Mouse (Mus musculus): ENCODE measurements at regions not wholly inside any gene's neighbourhood (a gene's known extent, or its start where the extent isn't known, plus 50 kb on each side); places are given as distances from the start of the nearest gene placed in this dataset.

GRCm38 (mm10) chr13:6802243-6803157, 153.9 kb upstream of the Pfkp start:
- Histone ChIP-seq H3K4me3 (replicated peaks; ENCODE audit: extremely low read depth, low read depth, low read length) (no peak overlapping the region), H3K4me1 (ENCODE audit: control insufficient read depth, insufficient read depth, low read length) (no peaks in the 10 kb centered on the region)
- DNase-seq, result no peak
- TF ChIP-seq POLR2A (IDR thresholded peaks at IDR 0.05; ENCODE audit: borderline replicate concordance, extremely low read depth, low read depth, low read length) (no peak), CTCF (IDR thresholded peaks at IDR 0.05; ENCODE audit: insufficient read depth, low read length) (no peak)
- WGBS, result 66% methylated on average over 5 of the region's 5 CpGs

- TF ChIP-seq CTCF (IDR thresholded peaks at IDR 0.05; ENCODE audit: insufficient read depth, low read length) (no peak), POLR2A (IDR thresholded peaks at IDR 0.05; ENCODE audit: borderline replicate concordance, extremely low read depth, low read depth, low read length) (no peak)
- H3K4me1 ChIP-seq (ENCODE audit: control insufficient read depth, insufficient read depth, low read length), result no peaks in the 10 kb centered on the region
- 74% methylated on average over 6 of the region's 6 CpGs for WGBS
Observed at GRCm38 (mm10) chr13:6767936-6768588, 119.5 kb upstream of the Pfkp start.

DNA sequence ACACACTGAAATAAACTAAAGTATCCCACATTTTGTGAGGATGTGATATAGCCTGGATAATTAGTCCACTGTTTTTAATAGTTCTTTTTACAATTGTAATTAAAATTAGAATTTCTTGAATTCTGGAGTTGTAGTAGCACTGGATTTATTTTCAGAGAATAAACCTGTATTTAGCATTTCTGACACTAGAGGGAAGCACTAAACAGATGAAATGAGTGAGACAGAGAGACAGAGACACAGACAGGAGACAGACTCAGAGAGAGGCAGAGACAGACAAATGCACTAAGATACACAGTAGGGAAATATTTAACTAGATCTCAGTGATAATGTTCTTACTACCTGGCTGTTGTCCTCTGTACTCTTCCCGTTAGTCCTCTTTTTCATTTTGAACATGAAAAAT, 108.6 kb upstream of the Pfkp start:
- Histone ChIP-seq H3K4me3 (replicated peaks; ENCODE audit: extremely low read depth, low read depth, low read length) (no peak overlapping the region), H3K4me1 (ENCODE audit: control insufficient read depth, insufficient read depth, low read length) (no peaks in the 10 kb centered on the region)
- no peak for TF ChIP-seq POLR2A (IDR thresholded peaks at IDR 0.05; ENCODE audit: borderline replicate concordance, extremely low read depth, low read depth, low read length)
- no peak for TF ChIP-seq CTCF (IDR thresholded peaks at IDR 0.05; ENCODE audit: insufficient read depth, low read length)
- no peak for DNase-seq
- WGBS, result 92% methylated on average over 1 of the region's 1 CpGs

More at GRCm38 (mm10) chr13:6767936-6768588, 119.5 kb upstream of the Pfkp start:
- no peak overlapping the region for H3K4me3 ChIP-seq (replicated peaks; ENCODE audit: extremely low read depth, low read depth, low read length)
- no peak for DNase-seq

GRCm38 (mm10) chr13:6751599-6751998, 103.0 kb upstream of the Pfkp start:
- TF ChIP-seq CTCF (IDR thresholded peaks at IDR 0.05; ENCODE audit: insufficient read depth, low read length), result no peak
- TF ChIP-seq POLR2A (IDR thresholded peaks at IDR 0.05; ENCODE audit: borderline replicate concordance, extremely low read depth, low read depth, low read length), result no peak
- Histone ChIP-seq H3K4me3 (replicated peaks; ENCODE audit: extremely low read depth, low read depth, low read length) (no peak overlapping the region), H3K4me1 (ENCODE audit: control insufficient read depth, insufficient read depth, low read length) (no peaks in the 10 kb centered on the region)
- DNase-seq, result no peak
- 77% methylated on average over 5 of the region's 5 CpGs for WGBS

GRCm38 (mm10) chr13:6751149-6751548, 102.6 kb upstream of the Pfkp start:
- no peak overlapping the region for H3K4me3 ChIP-seq (replicated peaks; ENCODE audit: extremely low read depth, low read depth, low read length)
- no peak for DNase-seq
- WGBS, result 50% methylated on average over 1 of the region's 1 CpGs
- TF ChIP-seq POLR2A (IDR thresholded peaks at IDR 0.05; ENCODE audit: borderline replicate concordance, extremely low read depth, low read depth, low read length) (no peak), CTCF (IDR thresholded peaks at IDR 0.05; ENCODE audit: insufficient read depth, low read length) (no peak)
- H3K4me1 ChIP-seq (ENCODE audit: control insufficient read depth, insufficient read depth, low read length), result no peaks in the 10 kb centered on the region

DNA sequence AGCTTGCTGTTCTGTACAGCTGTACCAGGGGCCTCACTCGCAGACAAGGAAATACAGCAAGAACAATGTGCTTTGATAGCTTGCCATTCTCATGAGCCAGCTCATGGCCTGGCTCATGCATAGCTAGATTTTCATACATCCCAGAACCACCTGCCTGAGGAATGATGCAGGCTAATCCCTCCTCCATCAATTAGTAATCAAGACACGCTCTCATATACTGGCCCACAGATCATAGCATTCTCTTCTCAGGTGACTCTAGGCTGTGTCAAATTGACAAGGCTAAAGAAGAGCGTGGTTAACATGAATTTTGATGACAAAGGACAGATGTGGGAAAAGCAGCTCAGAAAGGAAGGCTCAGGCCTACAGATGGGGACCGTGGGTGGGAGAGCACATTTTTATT, 93.3 kb upstream of the Pfkp start:
- TF ChIP-seq CTCF (IDR thresholded peaks at IDR 0.05; ENCODE audit: insufficient read depth, low read length) (no peak), POLR2A (IDR thresholded peaks at IDR 0.05; ENCODE audit: borderline replicate concordance, extremely low read depth, low read depth, low read length) (no peak)
- no peaks in the 10 kb centered on the region for H3K4me1 ChIP-seq (ENCODE audit: control insufficient read depth, insufficient read depth, low read length)
- 73% methylated on average over 4 of the region's 4 CpGs for WGBS
- no peak overlapping the region for H3K4me3 ChIP-seq (replicated peaks; ENCODE audit: extremely low read depth, low read depth, low read length)
- no peak for DNase-seq

- WGBS, result 53% methylated on average over 6 of the region's 6 CpGs
- Histone ChIP-seq H3K4me1 (ENCODE audit: control insufficient read depth, insufficient read depth, low read length) (no peaks in the 10 kb centered on the region), H3K4me3 (replicated peaks; ENCODE audit: extremely low read depth, low read depth, low read length) (no peak overlapping the region)
- no peak for DNase-seq
- TF ChIP-seq CTCF (IDR thresholded peaks at IDR 0.05; ENCODE audit: insufficient read depth, low read length) (no peak), POLR2A (IDR thresholded peaks at IDR 0.05; ENCODE audit: borderline replicate concordance, extremely low read depth, low read depth, low read length) (no peak)
Observed at GRCm38 (mm10) chr13:6736984-6737566, 88.5 kb upstream of the Pfkp start.

All from lung, adult 2 months (tissue).